Mouse (Mus musculus): Measurements from ENCODE around the gene Tmprss6. TPM values are rescaled to one million over a fixed set of nuclear protein-coding genes. Genes with fewer than 3 reads are reported as not detected.

Tmprss6 gene
- total RNA-seq, 2 experiments from 2014 or later = not detected

- intact Hi-C loops (cut with DNase I) = no loop called here
- DNase-seq (ENCODE audit: low spot score) = no peak
Measured at GRCm38 (mm10) chr15:78487066-78487465, 18.6 kb upstream of the Tmprss6 start.

- intact Hi-C loops (cut with DNase I) = no loop called here
Measured at GRCm38 (mm10) chr15:78486564-78486963, 18.1 kb upstream of the Tmprss6 start.

GRCm38 (mm10) chr15:78483311-78483710 is 14.9 kb upstream of the Tmprss6 start:
- intact Hi-C loops (cut with DNase I) = no loop called here
- DNase-seq (ENCODE audit: low spot score) = no peak

More at GRCm38 (mm10) chr15:78486564-78486963, 18.1 kb upstream of the Tmprss6 start:
- no peak for DNase-seq (ENCODE audit: low spot score)

GRCm38 (mm10) chr15:78482518-78482917 is 14.1 kb upstream of the Tmprss6 start:
- intact Hi-C loops (cut with DNase I) = no loop called here
- no peak for DNase-seq (ENCODE audit: low spot score)

- DNase-seq (ENCODE audit: low spot score) = no peak
- intact Hi-C loops (cut with DNase I) = no loop called here
Measured at GRCm38 (mm10) chr15:78481448-78482000, 13.1 kb upstream of the Tmprss6 start.

GRCm38 (mm10) chr15:78480991-78481390 is 12.6 kb upstream of the Tmprss6 start:
- DNase-seq (ENCODE audit: low spot score) = no peak
- intact Hi-C loops (cut with DNase I) = no loop called here

- no peak for DNase-seq (ENCODE audit: low spot score)
Measured at GRCm38 (mm10) chr15:78480111-78480510, 11.7 kb upstream of the Tmprss6 start.

GRCm38 (mm10) chr15:78479470-78479869 is 11.0 kb upstream of the Tmprss6 start:
- DNase-seq (ENCODE audit: low spot score) = no peak
- intact Hi-C loops (cut with DNase I) = no loop called here

More at GRCm38 (mm10) chr15:78480111-78480510, 11.7 kb upstream of the Tmprss6 start:
- intact Hi-C loops (cut with DNase I) = no loop called here

GRCm38 (mm10) chr15:78478073-78478472 is 9.6 kb upstream of the Tmprss6 start:
- DNase-seq (ENCODE audit: low spot score) = no peak
- intact Hi-C loops (cut with DNase I) = no loop called here

- no peak for DNase-seq (ENCODE audit: low spot score)
- intact Hi-C loops (cut with DNase I) = no loop called here
Measured at GRCm38 (mm10) chr15:78476878-78477277, 8.4 kb upstream of the Tmprss6 start.

- intact Hi-C loops (cut with DNase I) = no loop called here
- no peak for DNase-seq (ENCODE audit: low spot score)
Measured at GRCm38 (mm10) chr15:78475604-78476031, 7.2 kb upstream of the Tmprss6 start.

GRCm38 (mm10) chr15:78473442-78473841 is 5.0 kb upstream of the Tmprss6 start:
- intact Hi-C loops (cut with DNase I) = no loop called here
- DNase-seq (ENCODE audit: low spot score) = no peak

- intact Hi-C loops (cut with DNase I) = no loop called here
Measured at GRCm38 (mm10) chr15:78471902-78472301, 3.5 kb upstream of the Tmprss6 start.

GRCm38 (mm10) chr15:78470495-78471276 is 2.3 kb upstream of the Tmprss6 start:
- no peak for DNase-seq (ENCODE audit: low spot score)
- intact Hi-C loops (cut with DNase I) = no loop called here

More at GRCm38 (mm10) chr15:78471902-78472301, 3.5 kb upstream of the Tmprss6 start:
- DNase-seq (ENCODE audit: low spot score) = no peak

- intact Hi-C loops (cut with DNase I) = no loop called here
- DNase-seq (ENCODE audit: low spot score) = no peak
Measured at GRCm38 (mm10) chr15:78467570-78467969, 864 bp downstream of the Tmprss6 start.

- intact Hi-C loops (cut with DNase I) = no loop called here
- DNase-seq (ENCODE audit: low spot score) = no peak
Measured at GRCm38 (mm10) chr15:78466809-78467208, 1.6 kb downstream of the Tmprss6 start.

- intact Hi-C loops (cut with DNase I) = no loop called here
- DNase-seq (ENCODE audit: low spot score) = no peak
Measured at GRCm38 (mm10) chr15:78462981-78463380, 5.5 kb downstream of the Tmprss6 start.

- intact Hi-C loops (cut with DNase I) = no loop called here
Measured at GRCm38 (mm10) chr15:78457193-78457592, 11.2 kb downstream of the Tmprss6 start.

GRCm38 (mm10) chr15:78456051-78456450 is 12.4 kb downstream of the Tmprss6 start:
- no peak for DNase-seq (ENCODE audit: low spot score)
- intact Hi-C loops (cut with DNase I) = no loop called here

More at GRCm38 (mm10) chr15:78457193-78457592, 11.2 kb downstream of the Tmprss6 start:
- no peak for DNase-seq (ENCODE audit: low spot score)

- DNase-seq (ENCODE audit: low spot score) = no peak
Measured at GRCm38 (mm10) chr15:78455168-78455567, 13.3 kb downstream of the Tmprss6 start.

GRCm38 (mm10) chr15:78452929-78453328 is 15.5 kb downstream of the Tmprss6 start:
- intact Hi-C loops (cut with DNase I) = no loop called here
- DNase-seq (ENCODE audit: low spot score) = no peak

More at GRCm38 (mm10) chr15:78455168-78455567, 13.3 kb downstream of the Tmprss6 start:
- intact Hi-C loops (cut with DNase I) = no loop called here

Measured in heart, postnatal 25 days (tissue).